Mouse (Mus musculus) ovary, adult 10 weeks (tissue): Measurements from ENCODE around the gene Ier5l. TPM values are rescaled to one million over a fixed set of nuclear protein-coding genes. Genes with fewer than 3 reads are reported as not detected.

ENCODE experiments used
- polyA plus RNA-seq: library from polyadenylated mRNA; stranded (reverse); fragments of 350-450 nt; fragmentation: Illumina TruSeq; extraction: RNeasy Lipid Tissue Mini Kit (QIAGEN cat#74804); gene quantifications from one replicate; pipeline ENCODE4 v1.2.3, GENCODE M21; 2014

Gene Ier5l
- 0.31 TPM for polyA plus RNA-seq

DNA sequence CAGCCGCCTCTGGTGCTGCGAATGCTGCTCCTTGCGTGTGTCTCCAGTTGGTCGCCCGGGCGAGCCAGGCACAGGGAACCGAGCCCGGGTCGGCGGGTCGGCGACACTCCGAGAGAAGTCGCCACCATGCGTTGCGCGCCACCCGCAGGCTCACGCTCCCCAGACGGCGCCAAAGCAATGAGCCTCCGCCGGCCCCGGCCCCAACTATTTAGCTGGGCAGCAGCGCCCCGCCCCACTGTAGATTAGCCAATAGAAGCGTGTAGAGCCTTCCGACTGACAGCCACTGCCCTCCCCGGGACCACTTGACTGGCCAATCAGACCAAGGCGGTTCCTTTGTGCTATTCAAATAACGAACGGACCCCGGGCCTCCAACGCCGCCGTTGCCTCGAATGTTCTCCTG lies at the start of gene Ier5l:
TSS of gene Ier5l (minus strand) at position 181 of the 400 bp plus-strand sequence.

Other genes starting within 250 kb of the Ier5l start
- gene Lrrc8a, start 236.5 kb downstream of the Ier5l start, polyA plus RNA-seq: 2.5 TPM
- gene Gm28035, start 233.7 kb downstream of the Ier5l start, polyA plus RNA-seq: not detected
- 2.3 TPM for gene Phyhd1, start 208.0 kb downstream of the Ier5l start, polyA plus RNA-seq
- 7.3 TPM for gene Gm28038, start 193.2 kb downstream of the Ier5l start, polyA plus RNA-seq
- 6.8 TPM for gene Dolk, start 187.9 kb downstream of the Ier5l start, polyA plus RNA-seq
- 31.1 TPM for gene Nup188, start 187.8 kb downstream of the Ier5l start, polyA plus RNA-seq
- gene Sh3glb2, start 114.9 kb downstream of the Ier5l start, polyA plus RNA-seq: not detected
- gene Miga2, start 110.0 kb downstream of the Ier5l start, polyA plus RNA-seq: 0.29 TPM
- gene Dolpp1, start 82.0 kb downstream of the Ier5l start, polyA plus RNA-seq: not detected
- 4.6 TPM for gene Crat, start 58.4 kb downstream of the Ier5l start, polyA plus RNA-seq
- gene Ptpa, start 58.2 kb downstream of the Ier5l start, polyA plus RNA-seq: 2.7 TPM
- 1.9 TPM for gene Cstad, start 120.8 kb upstream of the Ier5l start, polyA plus RNA-seq